Mouse (Mus musculus): ENCODE measurements at regions not wholly inside any gene's neighbourhood (a gene's known extent, or its start where the extent isn't known, plus 50 kb on each side); places are given as distances from the start of the nearest gene placed in this dataset.
A peak's percentile ranks its signal among the peaks of the same experiment; 100 is the strongest.

DNA sequence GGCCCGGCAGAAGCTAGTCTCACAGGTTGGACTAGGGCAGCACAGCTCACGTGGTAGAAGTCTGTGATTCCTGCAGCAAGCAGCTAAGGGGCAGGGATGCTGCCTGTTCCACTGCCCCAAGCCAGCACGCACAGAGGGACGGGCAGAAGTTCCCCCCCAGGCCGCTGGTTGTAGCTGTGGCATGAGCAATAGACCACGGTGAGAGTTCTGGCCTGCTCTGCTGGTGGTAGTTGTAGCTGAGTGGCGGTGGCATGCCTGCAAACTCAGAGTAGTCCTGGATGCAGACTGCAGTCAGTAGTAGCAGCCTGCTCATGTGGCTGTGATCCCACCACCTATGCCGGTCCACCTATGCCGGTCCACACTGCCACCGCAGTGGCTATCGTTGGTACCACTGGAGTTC lies 71.5 kb upstream of the Rpl39l start:
- no peak for DNase-seq

DNA sequence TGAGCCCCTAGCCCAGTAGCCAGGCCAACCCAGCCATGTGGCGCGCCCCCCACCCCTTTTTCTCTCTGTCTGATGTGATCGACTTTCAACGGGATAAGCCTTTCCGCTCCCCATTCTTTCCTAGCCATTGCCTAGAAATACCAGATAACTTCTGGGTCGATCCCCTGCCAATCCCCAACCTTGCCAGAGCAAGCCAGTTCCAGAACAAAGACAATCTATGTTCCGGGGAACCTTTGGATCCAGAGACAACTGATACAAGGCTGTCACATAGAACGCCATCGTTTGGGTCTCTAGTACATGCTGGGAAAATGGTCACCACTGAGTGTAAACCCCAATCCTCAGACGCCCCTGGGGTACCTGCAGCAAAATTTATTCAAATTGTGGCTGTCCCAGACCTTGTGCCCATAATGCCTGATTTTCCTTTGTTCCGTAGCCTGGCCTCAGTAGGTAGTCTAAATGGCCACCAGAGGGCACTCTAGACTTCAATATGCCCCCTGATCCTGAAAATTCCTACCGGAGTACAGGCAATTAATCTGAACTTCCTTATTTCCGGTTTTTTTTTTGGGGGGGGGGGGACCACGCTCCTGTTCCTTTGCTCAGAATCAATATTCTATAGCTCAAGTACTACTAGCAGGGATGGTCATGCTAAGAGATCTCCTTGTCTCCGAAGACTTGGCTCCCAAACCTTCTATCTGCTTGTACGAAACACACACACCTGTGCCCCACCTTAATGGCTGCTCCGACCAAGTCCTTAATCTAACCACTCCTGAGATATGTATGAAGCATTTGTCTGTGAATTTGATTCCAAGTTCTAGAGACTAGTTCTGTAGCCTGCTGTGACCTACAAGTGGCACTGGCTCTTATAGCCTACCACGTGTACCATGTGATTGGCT lies 81.3 kb upstream of the Rpl39l start:
- peak in 1 of 2 experiments; percentile 10 for DNase-seq

- DNase-seq, result no peak
Measured at GRCm38 (mm10) chr16:10086341-10086740, 83.7 kb upstream of the Rpl39l start.

GRCm38 (mm10) chr16:10085429-10085828 lies 84.6 kb upstream of the Rpl39l start:
- DNase-seq, result no peak

DNA sequence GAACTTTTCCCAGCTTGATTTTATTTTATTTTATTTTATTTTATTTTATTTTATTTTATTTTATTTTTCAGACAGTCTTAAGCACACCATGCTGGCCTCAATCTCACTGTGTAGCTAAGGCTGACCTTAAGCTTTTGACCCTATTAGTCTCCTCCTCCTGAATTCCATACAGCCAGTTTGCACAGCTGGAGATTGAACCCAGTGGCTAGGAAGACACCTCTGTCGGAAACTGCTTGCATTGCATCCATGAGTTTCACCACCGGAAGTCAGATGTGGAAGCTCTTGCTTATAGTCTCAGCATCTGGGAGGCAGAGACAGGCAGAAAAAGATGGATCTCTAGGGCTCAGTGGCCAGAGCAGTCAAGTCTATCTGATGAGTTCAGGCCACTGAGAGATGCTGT lies 86.4 kb upstream of the Grin2a start:
- no peak for DNase-seq

GRCm38 (mm10) chr16:10080121-10080679 lies 84.8 kb upstream of the Grin2a start:
- DNase-seq, result no peak

DNA sequence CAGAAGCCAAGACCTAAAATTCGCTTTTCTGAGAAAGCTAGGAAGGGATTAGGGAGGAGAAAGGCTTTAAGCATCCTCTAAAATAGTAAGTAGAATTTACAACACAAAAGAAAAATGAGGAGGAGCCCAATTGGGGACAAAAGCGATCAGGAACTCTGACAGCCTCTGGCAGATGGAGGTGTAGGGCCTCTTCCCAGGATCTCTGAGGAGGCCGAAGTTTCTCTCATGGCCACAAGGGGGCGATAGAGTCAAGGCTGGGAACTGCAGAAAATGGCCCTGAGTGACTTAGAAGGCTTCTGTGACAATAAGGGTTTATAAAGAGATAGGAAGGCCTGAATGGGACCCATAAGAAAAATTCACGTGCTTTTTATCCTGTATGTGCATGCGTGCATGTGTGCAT lies 77.8 kb upstream of the Grin2a start:
- DNase-seq, result peak in 1 of 2 experiments; percentile 48

- DNase-seq, result no peak
Measured at GRCm38 (mm10) chr16:10063491-10063890, 68.1 kb upstream of the Grin2a start.

DNA sequence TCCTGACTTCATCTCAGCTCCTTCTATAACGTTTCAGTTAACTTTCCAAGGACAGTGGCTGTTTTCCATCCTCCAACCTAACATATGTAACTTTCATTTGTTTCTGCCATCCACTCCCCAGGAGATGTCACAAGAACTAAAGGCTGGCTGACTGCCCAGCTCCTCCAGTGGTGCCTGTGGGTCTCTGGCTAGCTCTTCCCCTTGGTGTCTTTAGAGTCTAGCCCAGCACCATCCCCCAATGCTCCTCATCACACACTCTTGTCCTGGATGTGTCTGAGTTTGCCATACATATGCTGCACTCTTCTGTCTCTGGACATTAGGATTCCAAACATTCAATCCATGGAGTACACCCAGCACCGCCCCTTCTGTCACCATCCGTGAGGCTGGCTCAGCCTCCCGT lies 62.7 kb upstream of the Grin2a start:
- peak; percentile 6 to 42 for DNase-seq
